Mouse (Mus musculus) intestine, embryonic 16.5 days (tissue): Measurements from ENCODE around the gene Pdcd4. TPM values are rescaled to one million over a fixed set of nuclear protein-coding genes. Genes with fewer than 3 reads are reported as not detected.
"Not testable (repeated sequence)": the region's sequence is repeated elsewhere in the genome, so short reads cannot be mapped to it uniquely, and the experiment has no call there.

Source experiments
- ATAC-seq: fragments of 200-750 bp; cut with Nextera tagmentation; 2 replicates; pipeline ENCODE4 v1.8.0; 2017; ENCODE audit warnings: moderate TSS enrichment, moderate library complexity
- H3K27ac ChIP-seq: fragments of 300-500 bp; sonication (generic); 2 replicates; pipeline ENCODE4 v1.5.1; 2014; ENCODE audit warnings: mild to moderate bottlenecking, low read length
- H3K27me3 ChIP-seq: fragments of 300-500 bp; sonication (generic); replicated peaks from 2 replicates; pipeline ENCODE4 v1.6.1; 2014; ENCODE audit warnings: low read length, control low read depth, mixed read lengths; ENCODE audit not compliant: control insufficient read depth, insufficient read depth
- H3K36me3 ChIP-seq: fragments of 300-500 bp; sonication (generic); 2 replicates; pipeline ENCODE4 v1.6.1; 2014; ENCODE audit warnings: low read length, control low read depth; ENCODE audit not compliant: control insufficient read depth, insufficient read depth
- H3K4me1 ChIP-seq: fragments of 300-500 bp; sonication (generic); 2 replicates; pipeline ENCODE4 v1.6.1; 2014; ENCODE audit warnings: low read length, control low read depth, mixed read lengths; ENCODE audit not compliant: control insufficient read depth, insufficient read depth
- H3K4me2 ChIP-seq: fragments of 300-500 bp; sonication (generic); 2 replicates; pipeline ENCODE4 v1.6.1; 2014; ENCODE audit warnings: low read depth, low read length, control low read depth
- H3K4me3 ChIP-seq: fragments of 300-500 bp; sonication (generic); 2 replicates; pipeline ENCODE4 v1.5.1; 2014; ENCODE audit warnings: mild to moderate bottlenecking, low read length
- H3K9ac ChIP-seq: fragments of 300-500 bp; sonication (generic); 2 replicates; pipeline ENCODE4 v1.6.1; 2014; ENCODE audit warnings: low read depth, low read length
- H3K9me3 ChIP-seq: fragments of 300-500 bp; sonication (generic); 2 replicates; pipeline ENCODE4 v1.6.1; 2016; ENCODE audit warnings: low read length, control low read depth; ENCODE audit not compliant: control insufficient read depth
- WGBS: fragments of 180-500 bp; shearing (Covaris S2); extraction: QIAGEN DNeasy Blood & Tissue Kit; methylation state at CpG from one replicate; pipeline ENCODE4 v1.1.7; 2014; 5-methylcytosine and 5-hydroxymethylcytosine counted together
- polyA plus RNA-seq: library from polyadenylated mRNA; unstranded; fragments of >200 nt; fragmentation: Nextera tagmentation; extraction: Ambion mirVana; gene quantifications from 2 replicates; pipeline ENCODE4 v1.2.1, GENCODE M21; 2015

Gene Pdcd4
- polyA plus RNA-seq, 1 experiment from 2014 or later: 65.7 TPM

DNA sequence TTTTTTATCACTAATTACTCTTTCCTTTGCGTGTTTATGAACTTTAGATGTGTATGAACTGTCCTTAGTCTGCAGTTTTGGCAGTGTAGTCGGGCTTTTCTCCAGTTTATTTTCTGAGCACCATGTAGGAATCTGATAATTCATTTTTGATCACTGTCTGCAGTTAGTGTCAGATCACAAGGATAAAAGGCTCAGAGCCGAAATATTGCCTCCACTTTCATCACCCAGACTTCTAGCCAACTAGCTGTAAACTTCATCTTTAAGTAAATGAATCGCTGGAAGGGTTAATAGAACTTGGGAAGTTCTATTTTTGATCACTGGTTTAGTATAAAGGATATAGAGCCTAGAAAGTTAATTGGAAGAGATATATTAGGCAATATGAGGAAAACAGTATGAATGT, 70.5 kb downstream of the Pdcd4 start:
- Histone ChIP-seq H3K9ac (no peak overlapping the region), H3K27ac (no peak overlapping the region), H3K27me3 (no peaks in the 10 kb centered on the region), H3K4me1 (no peaks in the 10 kb centered on the region), H3K36me3 (no peaks in the 10 kb centered on the region), H3K4me3 (no peak overlapping the region), H3K4me2 (no peak overlapping the region), H3K9me3 (no peaks in the 10 kb centered on the region)
- ATAC-seq: no peak
- WGBS: 93% methylated on average over 4 of the region's 4 CpGs

DNA sequence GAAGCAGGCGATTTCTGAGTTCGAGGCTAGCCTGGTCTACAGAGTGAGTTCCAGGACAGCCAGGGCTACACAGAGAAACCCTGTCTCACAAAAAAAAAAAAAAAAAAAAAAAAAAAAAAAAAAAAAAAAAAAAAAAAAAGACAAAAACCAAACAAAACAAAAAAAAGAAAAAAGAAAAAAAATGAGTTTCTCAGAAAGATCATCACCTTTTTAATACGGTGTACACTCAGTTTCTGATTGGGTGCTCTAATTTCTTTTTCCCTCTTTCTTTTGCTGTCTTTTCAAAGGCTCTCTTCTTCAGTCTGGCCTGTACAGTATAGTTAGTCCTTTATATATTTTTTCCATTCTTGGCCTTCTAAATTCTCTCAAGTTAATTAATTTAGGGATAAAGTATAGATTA, 72.3 kb downstream of the Pdcd4 start:
- not testable (repeated sequence) for H3K4me1 ChIP-seq, H3K36me3 ChIP-seq, H3K9me3 ChIP-seq, H3K9ac ChIP-seq, ATAC-seq, H3K27me3 ChIP-seq, H3K4me2 ChIP-seq, H3K4me3 ChIP-seq, H3K27ac ChIP-seq
- WGBS: 93% methylated on average over 3 of the region's 3 CpGs

DNA sequence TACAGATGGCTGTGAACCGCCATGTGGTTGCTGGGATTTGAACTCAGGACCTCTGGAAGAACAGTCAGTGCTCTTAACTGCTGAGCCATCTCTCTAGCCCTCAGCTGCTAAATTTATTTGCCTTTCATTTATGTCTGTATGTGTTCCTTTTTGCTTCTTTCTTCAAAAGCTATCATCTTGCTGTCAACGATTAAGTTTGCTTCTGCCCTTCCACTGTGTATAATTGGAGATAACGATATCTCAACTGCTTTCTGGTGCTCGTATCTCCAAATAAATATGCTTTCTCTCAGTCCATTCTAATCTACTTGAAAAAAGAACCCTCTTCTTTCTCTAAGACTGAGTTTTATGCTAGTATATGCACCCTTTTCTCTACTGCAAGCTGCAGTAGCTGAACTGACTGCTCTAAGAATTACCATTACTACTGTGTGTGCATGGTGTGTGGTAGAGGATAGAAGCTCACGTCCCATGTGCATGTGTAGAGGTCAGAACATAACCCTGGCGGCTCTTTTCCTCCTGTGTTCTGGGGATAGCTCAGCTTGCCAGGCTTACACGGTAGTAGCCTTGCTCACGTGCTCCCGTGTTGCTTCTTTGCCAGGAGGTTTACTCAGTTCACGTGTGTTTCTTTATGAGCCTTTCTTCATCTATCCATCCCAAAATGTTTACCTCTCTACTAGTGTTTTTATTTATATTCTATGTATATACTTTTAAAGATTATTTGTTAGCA, 73.0 kb downstream of the Pdcd4 start:
- 88% methylated on average over 10 of the region's 10 CpGs for WGBS
- Histone ChIP-seq H3K9ac (no peak overlapping the region), H3K27ac (no peak overlapping the region), H3K4me1 (no peaks in the 10 kb centered on the region), H3K4me2 (no peak overlapping the region), H3K9me3 (no peaks in the 10 kb centered on the region), H3K36me3 (no peaks in the 10 kb centered on the region), H3K27me3 (no peaks in the 10 kb centered on the region), H3K4me3 (no peak overlapping the region)
- no peak for ATAC-seq

DNA sequence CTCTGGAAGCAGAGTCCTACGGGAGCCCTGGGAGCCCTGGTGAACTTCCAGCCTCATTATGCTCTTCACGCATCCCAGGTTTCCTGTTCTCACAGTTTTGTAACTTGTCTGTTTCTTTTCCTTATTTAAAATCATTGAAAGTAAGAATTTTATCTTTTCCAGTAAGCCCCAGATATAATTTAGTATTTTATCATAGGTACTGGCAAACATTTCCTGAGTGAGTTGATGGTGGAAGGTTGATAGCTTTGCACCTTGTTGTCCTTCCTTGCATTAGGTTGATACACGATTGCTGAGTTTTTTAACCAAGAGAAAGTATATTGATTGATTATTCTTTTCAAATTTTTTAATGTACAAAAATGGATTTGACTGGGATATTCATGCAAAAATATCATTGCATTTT, 77.2 kb downstream of the Pdcd4 start:
- ATAC-seq: no peak

DNA sequence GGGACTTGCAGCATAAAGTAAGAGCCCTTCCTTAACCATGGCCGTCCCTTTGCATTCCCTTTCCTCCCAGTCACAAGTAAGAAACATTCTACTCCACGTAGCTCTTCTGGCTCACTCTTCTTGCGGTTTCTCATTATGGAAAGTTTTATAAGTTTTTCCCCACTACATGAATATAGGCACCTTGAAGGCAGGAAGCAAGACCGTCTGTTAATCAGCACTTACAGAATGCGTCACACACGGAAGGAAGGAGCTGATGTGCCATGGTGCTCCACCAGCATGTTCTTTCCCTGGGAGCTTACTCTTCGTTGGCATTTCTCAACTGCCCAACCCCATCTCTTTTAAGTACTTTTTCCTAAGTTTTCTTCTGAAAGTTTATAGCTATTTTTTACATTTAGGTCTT, 79.9 kb downstream of the Pdcd4 start:
- H3K4me2 ChIP-seq: no peak overlapping the region
- H3K27ac ChIP-seq: no peak overlapping the region
- 80% methylated on average over 7 of the region's 7 CpGs for WGBS

More for the DNA sequence above, 77.2 kb downstream of the Pdcd4 start:
- no peak overlapping the region for H3K9ac ChIP-seq
- H3K4me3 ChIP-seq: no peak overlapping the region
- no peaks in the 10 kb centered on the region for H3K27me3 ChIP-seq
- H3K4me1 ChIP-seq: no peaks in the 10 kb centered on the region
- H3K4me2 ChIP-seq: no peak overlapping the region
- no peak overlapping the region for H3K27ac ChIP-seq
- WGBS: 87% methylated on average over 3 of the region's 3 CpGs
- H3K36me3 ChIP-seq: no peaks in the 10 kb centered on the region
- no peaks in the 10 kb centered on the region for H3K9me3 ChIP-seq

DNA sequence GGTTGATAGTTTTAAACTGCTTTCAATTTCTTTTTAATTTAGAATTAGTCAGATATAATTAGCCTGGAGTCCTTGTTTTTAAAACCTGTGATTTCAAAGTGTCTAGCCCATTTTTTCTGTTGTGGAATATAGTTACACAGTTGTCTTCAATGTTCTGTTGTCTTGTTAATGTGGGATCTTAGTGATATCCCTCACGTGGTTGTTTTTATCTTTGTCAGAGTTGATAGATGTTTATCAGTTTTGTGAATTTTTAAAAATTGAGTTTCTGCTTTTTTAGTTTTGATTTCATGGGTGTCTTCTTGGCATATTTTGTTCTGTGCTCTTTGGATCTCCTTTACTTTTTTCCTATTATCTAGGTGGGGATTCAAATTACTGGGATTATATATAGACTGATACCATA, 81.6 kb downstream of the Pdcd4 start:
- Histone ChIP-seq H3K4me1 (no peaks in the 10 kb centered on the region), H3K4me2 (no peak overlapping the region), H3K9ac (no peak overlapping the region), H3K36me3 (no peaks in the 10 kb centered on the region; the same call in 1 of the 2 replicates), H3K4me3 (no peak overlapping the region), H3K9me3 (no peaks in the 10 kb centered on the region), H3K27ac (no peak overlapping the region), H3K27me3 (no peaks in the 10 kb centered on the region)
- no peak for ATAC-seq
- WGBS: 76% methylated on average over 1 of the region's 1 CpGs

More for the DNA sequence above, 79.9 kb downstream of the Pdcd4 start:
- H3K4me1 ChIP-seq: no peaks in the 10 kb centered on the region
- H3K4me3 ChIP-seq: no peak overlapping the region
- no peaks in the 10 kb centered on the region for H3K9me3 ChIP-seq
- no peaks in the 10 kb centered on the region for H3K27me3 ChIP-seq
- H3K36me3 ChIP-seq: no peaks in the 10 kb centered on the region
- no peak overlapping the region for H3K9ac ChIP-seq
- no peak for ATAC-seq

Other genes with a start within 250 kb of the Pdcd4 start
- gene Rbm20, start 214.9 kb upstream of the Pdcd4 start, polyA plus RNA-seq: 0.83 and 1.1 TPM in 2 replicates
- 35.8 and 36.1 TPM in 2 replicates for gene Shoc2, start 52.1 kb downstream of the Pdcd4 start, polyA plus RNA-seq
- gene Bbip1, start 52.4 kb downstream of the Pdcd4 start, polyA plus RNA-seq: 65.8 and 74.1 TPM in 2 replicates
- 0.79 and 0.84 TPM in 2 replicates for gene Adra2a, start 151.9 kb downstream of the Pdcd4 start, polyA plus RNA-seq